ENCODE assay signal across 3 mouse cellular contexts in the genomic region with DNA sequence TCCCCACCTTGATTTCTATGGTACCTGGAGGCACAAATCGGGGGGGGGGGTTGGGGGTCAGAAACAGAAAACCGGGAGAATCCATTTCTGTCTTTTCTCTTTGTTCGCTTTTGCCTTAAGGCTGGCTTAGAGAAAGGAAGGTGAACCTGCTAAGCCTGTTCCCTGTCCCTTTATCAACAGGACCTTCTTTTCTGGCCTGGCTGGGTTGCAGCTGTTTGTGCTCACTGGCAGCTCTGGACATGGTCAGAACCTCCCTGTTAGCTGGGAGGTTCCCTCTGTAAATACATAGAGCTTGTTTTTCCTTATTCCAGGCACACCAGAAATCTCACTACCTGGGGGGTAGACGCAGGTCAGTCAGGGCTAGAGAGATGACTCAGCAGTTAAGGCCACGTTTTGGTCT. TPM values are rescaled to one million over a fixed set of nuclear protein-coding genes. Genes with fewer than 3 reads are reported as not detected.
"Had no signal": no experiment of that assay in that cellular context is flagged by ENCODE, and none has a peak within 500 bp of the region (broad histone marks: within the 10 kb centered on the region; RNA-seq: fewer than 3 reads in every experiment).

No protein-coding gene starts in this region.

RNA-seq across cellular contexts. Expression of gene Sytl3, which starts 15.4 kb away (rescaled TPM):
- polyA plus RNA-seq: heart, embryonic 12.5 days; limb, embryonic 11.5 days; limb, embryonic 13.5 days had no signal
